Comparison of ENCODE assay signal across 8 mouse cellular contexts in the genomic region with DNA sequence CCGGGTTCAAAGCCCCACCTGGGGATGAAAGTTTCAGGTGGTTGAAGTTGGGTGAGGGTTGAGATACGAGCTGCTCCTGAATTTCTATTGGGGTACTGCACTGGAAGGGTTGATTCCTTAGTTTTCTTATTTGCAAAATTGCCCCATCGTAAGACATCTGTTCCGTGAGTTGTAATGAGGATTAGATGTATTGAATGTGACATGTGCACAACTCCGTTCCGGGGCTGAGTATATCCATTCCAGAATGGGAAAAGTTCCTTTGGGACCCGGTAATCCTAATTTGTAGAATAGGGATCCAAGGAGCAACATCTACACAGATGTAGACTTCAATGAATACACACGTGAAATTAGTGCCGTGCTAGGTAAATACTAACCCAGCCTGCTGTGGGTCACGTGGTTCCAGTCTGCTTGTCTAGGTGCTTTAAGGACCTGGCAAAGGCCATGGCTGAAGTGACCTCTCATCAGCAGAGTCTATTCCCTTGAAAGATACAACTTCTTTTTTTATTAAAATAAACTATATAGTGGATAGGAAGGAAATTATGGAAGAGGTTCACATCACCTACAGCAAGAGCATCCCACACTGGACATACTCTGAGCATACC. TPM values are rescaled to one million over a fixed set of nuclear protein-coding genes. Genes with fewer than 3 reads are reported as not detected.
DNase-seq lines count a peak whose midpoint lies in the region; ATAC-seq and TF ChIP-seq lines count a peak whose summit lies in the region.

No protein-coding gene starts in this region.

- no peak for TF ChIP-seq POLR2A in heart, adult 2 months (IDR thresholded peaks at IDR 0.05; ENCODE audit: insufficient read depth, low read depth, low read length)

- no peak for DNase-seq in heart, adult 2 months
- DNase-seq in embryonic facial prominence, embryonic 14.5 days (ENCODE audit: low spot score) = no peak
- peak; percentile 53 to 64 for DNase-seq in kidney, postnatal 25 days
- DNase-seq in midbrain, postnatal 0 days (ENCODE audit: low spot score) = no peak
- DNase-seq in urinary bladder, postnatal 36 days (ENCODE audit: low spot score in 2 of 2) = no peak
- no peak for DNase-seq in adrenal gland, adult 2 months

- intact Hi-C loops in heart, adult 2 months (cut with DNase I) = loop anchor here (2.0 kb wide), 2 partner anchors 29 to 43 kb away; no protein-coding TSS in a partner anchor

- H3K36me3 ChIP-seq in heart, embryonic 12.5 days = no peaks in the 10 kb centered on the region
- H3K36me3 ChIP-seq in heart, adult 2 months (ENCODE audit: control insufficient read depth, insufficient read depth, low read length) = no peaks in the 10 kb centered on the region
- no peaks in the 10 kb centered on the region for H3K36me3 ChIP-seq in embryonic facial prominence, embryonic 14.5 days (ENCODE audit: control insufficient read depth, insufficient read depth, low read length)
- no peaks in the 10 kb centered on the region for H3K36me3 ChIP-seq in midbrain, postnatal 0 days (ENCODE audit: insufficient read depth, low read length)

- H3K9me3 ChIP-seq in heart, embryonic 12.5 days (replicated peaks) = no peaks in the 10 kb centered on the region
- H3K9me3 ChIP-seq in embryonic facial prominence, embryonic 14.5 days (ENCODE audit: control insufficient read depth, low read length) = no peaks in the 10 kb centered on the region
- no peaks in the 10 kb centered on the region for H3K9me3 ChIP-seq in midbrain, postnatal 0 days (ENCODE audit: low read length)

- H3K27ac ChIP-seq in heart, embryonic 12.5 days (ENCODE audit: poor library complexity, severe bottlenecking) = no peak overlapping the region
- H3K27ac ChIP-seq in heart, adult 2 months = no peak overlapping the region
- H3K27ac ChIP-seq in embryonic facial prominence, embryonic 14.5 days (replicated peaks; ENCODE audit: low read depth, low read length) = no peak overlapping the region
- H3K27ac ChIP-seq in midbrain, postnatal 0 days (ENCODE audit: low read depth, low read length) = no peak overlapping the region

- peak overlapping the region; percentile 95 for H3K4me3 ChIP-seq in heart, embryonic 12.5 days
- H3K4me3 ChIP-seq in heart, adult 2 months = no peak overlapping the region; the same call in 1 of the 2 replicates
- H3K4me3 ChIP-seq in embryonic facial prominence, embryonic 14.5 days (ENCODE audit: low read depth, low read length) = peak overlapping the region; percentile 84
- H3K4me3 ChIP-seq in midbrain, postnatal 0 days (ENCODE audit: low read depth, low read length) = peak overlapping the region; percentile 61; the same call in 1 of the 2 replicates

- peak overlapping the region; percentile 91 for H3K4me2 ChIP-seq in heart, embryonic 12.5 days
- H3K4me2 ChIP-seq in embryonic facial prominence, embryonic 14.5 days (ENCODE audit: low read depth, low read length) = peak overlapping the region; percentile 92
- H3K4me2 ChIP-seq in midbrain, postnatal 0 days (ENCODE audit: low read depth, low read length, poor library complexity, severe bottlenecking) = no peak overlapping the region

- no peak for ATAC-seq in heart, embryonic 12.5 days (ENCODE audit: insufficient number of reproducible peaks, low FRiP score)
- ATAC-seq in embryonic facial prominence, embryonic 14.5 days (ENCODE audit: low read depth) = no peak
- no peak for ATAC-seq in midbrain, postnatal 0 days (ENCODE audit: low FRiP score)
- no peak for ATAC-seq in CD4-positive, CD25-positive, alpha-beta regulatory T cell, adult 4 months

- no peaks in the 10 kb centered on the region for H3K79me2 ChIP-seq in heart, adult 2 months (replicated peaks; ENCODE audit: control insufficient read depth, insufficient read depth, low read length)

- no peak for TF ChIP-seq CTCF in heart, adult 2 months (IDR thresholded peaks at IDR 0.05)
- no peak for TF ChIP-seq CTCF in midbrain, postnatal 0 days (IDR thresholded peaks at IDR 0.05)

- H3K27me3 ChIP-seq in heart, embryonic 12.5 days (replicated peaks) = no peaks in the 10 kb centered on the region
- no peaks in the 10 kb centered on the region for H3K27me3 ChIP-seq in heart, adult 2 months (ENCODE audit: control insufficient read depth, insufficient read depth, low read length)
- peaks cover 28% of the 10 kb centered on the region for H3K27me3 ChIP-seq in embryonic facial prominence, embryonic 14.5 days (replicated peaks; ENCODE audit: control insufficient read depth, insufficient read depth, low read length)
- H3K27me3 ChIP-seq in midbrain, postnatal 0 days (ENCODE audit: insufficient read depth, low read length) = peaks cover 9% of the 10 kb centered on the region; the same call in 1 of the 2 replicates

- 49% methylated on average over 10 of the region's 10 CpGs for WGBS in heart, embryonic 12.5 days
- 68% methylated on average over 10 of the region's 10 CpGs for WGBS in heart, adult 2 months
- 38% methylated on average over 10 of the region's 10 CpGs for WGBS in embryonic facial prominence, embryonic 14.5 days
- 33% methylated on average over 10 of the region's 10 CpGs for WGBS in midbrain, postnatal 0 days

- H3K9ac ChIP-seq in heart, embryonic 12.5 days = peak overlapping the region; percentile 92
- H3K9ac ChIP-seq in heart, adult 2 months (ENCODE audit: low read depth, low read length) = no peak overlapping the region
- no peak overlapping the region for H3K9ac ChIP-seq in embryonic facial prominence, embryonic 14.5 days (ENCODE audit: low read depth, low read length)
- H3K9ac ChIP-seq in midbrain, postnatal 0 days (replicated peaks; ENCODE audit: low read length, poor library complexity, severe bottlenecking) = no peak overlapping the region

- peaks cover 20% of the 10 kb centered on the region for H3K4me1 ChIP-seq in heart, embryonic 12.5 days (replicated peaks)
- H3K4me1 ChIP-seq in heart, adult 2 months (ENCODE audit: control insufficient read depth, insufficient read depth, low read length) = peaks cover 2% of the 10 kb centered on the region
- peaks cover 6% of the 10 kb centered on the region for H3K4me1 ChIP-seq in embryonic facial prominence, embryonic 14.5 days (ENCODE audit: control insufficient read depth, insufficient read depth, low read length)
- peaks cover 6% of the 10 kb centered on the region; the same call in 1 of the 2 replicates for H3K4me1 ChIP-seq in midbrain, postnatal 0 days (ENCODE audit: insufficient read depth, low read length)

- TF ChIP-seq EP300 in heart, adult 2 months (IDR thresholded peaks at IDR 0.05; ENCODE audit: insufficient read depth, low read depth, low read length) = no peak

RNA-seq across cellular contexts. Expression of a gene that starts 1.3 kb away (rescaled TPM):
- 119 and 124 TPM in 2 replicates for polyA plus RNA-seq in heart, embryonic 12.5 days (2016; fragmentation: Nextera tagmentation; extraction: Ambion mirVana)
- 10 to 100 TPM; 33.4 to 35.7 TPM for total RNA-seq in heart, adult 2 months (2021)
- 24.2 TPM in 2 replicates for polyA plus RNA-seq in heart, adult 2 months (2012; rRNA removed)
- 57.8 and 59.1 TPM in 2 replicates for polyA plus RNA-seq in embryonic facial prominence, embryonic 14.5 days (2014; fragmentation: Nextera tagmentation; extraction: Ambion mirVana)
- 19.5 and 33.8 TPM in 2 replicates for total RNA-seq in midbrain, postnatal 0 days (2014; rRNA removed)
- 27.3 and 28.5 TPM in 2 replicates for polyA plus RNA-seq in midbrain, postnatal 0 days (2015; fragmentation: Nextera tagmentation; extraction: Ambion mirVana)
- 100 to 1,000 TPM; 110 to 136 TPM for polyA plus RNA-seq in CD4-positive, CD25-positive, alpha-beta regulatory T cell, adult 4 months (2017; shearing (Covaris generic))
- 10 to 100 TPM; 23.2 to 27.3 TPM for total RNA-seq in adrenal gland, adult 2 months (2021)
- polyA plus RNA-seq in adrenal gland, adult 2 months (2012; rRNA removed) = 5.6 and 6.2 TPM in 2 replicates

Comparison
In these comparisons a context has a peak if more than half of its experiments do, and no peak if none do; other contexts are left out.
1. DNase-seq: peak in kidney, postnatal 25 days (2 of 2); none in heart, adult 2 months (0 of 2), embryonic facial prominence, embryonic 14.5 days (single experiment), midbrain, postnatal 0 days (single experiment), urinary bladder, postnatal 36 days (0 of 2) and adrenal gland, adult 2 months (single experiment).